Mouse (Mus musculus) retina, embryonic 14.5 days (tissue): ENCODE measurements around the gene Zp1.
A peak's percentile ranks its signal among the peaks of the same experiment; 100 is the strongest.

Experiments
- DNase-seq: peaks from one replicate; pipeline ENCODE4 v3.0.0-alpha.2; 2015; ENCODE audit warnings: low spot score

Zp1 gene

DNA sequence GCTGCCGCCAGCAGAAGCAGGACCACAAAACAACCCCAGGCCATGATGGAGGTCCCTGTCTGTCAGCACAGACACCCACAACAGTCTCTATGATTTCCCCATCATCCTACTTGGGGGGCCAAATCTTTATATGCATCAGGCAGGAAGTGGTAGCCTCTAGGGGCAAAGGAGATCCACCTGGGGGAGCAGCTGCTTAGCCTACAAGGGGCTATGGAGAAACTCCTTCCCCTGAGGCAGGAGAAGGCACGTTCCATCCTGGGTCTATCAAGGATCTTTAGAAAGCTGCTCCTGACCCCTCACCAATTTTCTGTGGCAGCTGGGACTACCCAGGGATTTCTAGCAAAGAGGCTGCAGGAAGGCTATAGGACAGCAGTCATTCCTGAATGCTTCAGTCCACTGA lies at the start of gene Zp1:
Zp1 (minus strand) TSS at position 101 of the 400 bp plus-strand sequence.
- no peak for DNase-seq

GRCm38 (mm10) chr19:10968578-10968977 lies 48.1 kb upstream of the Zp1 start:
- no peak for DNase-seq

DNA sequence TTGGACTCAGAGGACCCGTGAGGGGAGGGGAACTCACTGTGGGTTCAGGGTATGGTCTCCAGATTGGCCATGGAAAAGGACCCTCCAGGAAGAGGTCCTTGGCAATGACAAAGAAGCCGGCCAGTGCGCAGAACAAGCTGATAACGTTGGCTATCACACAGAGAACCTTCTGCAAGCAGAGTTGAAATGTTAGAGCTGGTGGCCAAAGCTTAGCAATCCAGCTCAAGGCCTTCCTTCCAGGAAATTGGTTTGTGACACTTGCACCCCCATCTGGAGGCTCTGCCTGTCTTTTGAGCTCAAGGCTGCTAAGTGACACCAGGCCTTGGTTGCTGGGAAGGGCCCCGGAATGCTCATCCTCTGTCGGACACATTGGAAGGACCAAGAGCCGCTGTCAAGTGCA lies 45.3 kb upstream of the Zp1 start:
- no peak for DNase-seq

DNA sequence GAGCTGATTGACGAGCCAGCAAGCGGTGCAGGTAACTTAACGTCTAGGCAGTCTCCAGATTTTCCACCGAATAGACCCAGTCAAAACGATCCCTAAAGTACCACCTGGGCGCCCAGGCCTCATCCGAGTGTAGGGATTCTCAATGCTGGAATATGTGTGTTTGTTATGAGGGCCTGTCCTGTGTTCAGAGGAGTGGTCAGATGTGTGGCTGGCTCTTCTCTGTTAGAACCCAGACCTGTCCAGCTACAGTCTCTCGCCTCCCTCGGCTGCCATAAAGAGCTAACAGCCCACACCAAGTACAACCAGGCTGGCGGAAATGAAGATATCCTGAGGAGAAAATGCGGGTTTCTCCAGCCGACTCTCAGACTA lies 39.5 kb upstream of the Zp1 start:
- DNase-seq, result no peak

GRCm38 (mm10) chr19:10959085-10959977 lies 38.9 kb upstream of the Zp1 start:
- peak; percentile 92 for DNase-seq

DNA sequence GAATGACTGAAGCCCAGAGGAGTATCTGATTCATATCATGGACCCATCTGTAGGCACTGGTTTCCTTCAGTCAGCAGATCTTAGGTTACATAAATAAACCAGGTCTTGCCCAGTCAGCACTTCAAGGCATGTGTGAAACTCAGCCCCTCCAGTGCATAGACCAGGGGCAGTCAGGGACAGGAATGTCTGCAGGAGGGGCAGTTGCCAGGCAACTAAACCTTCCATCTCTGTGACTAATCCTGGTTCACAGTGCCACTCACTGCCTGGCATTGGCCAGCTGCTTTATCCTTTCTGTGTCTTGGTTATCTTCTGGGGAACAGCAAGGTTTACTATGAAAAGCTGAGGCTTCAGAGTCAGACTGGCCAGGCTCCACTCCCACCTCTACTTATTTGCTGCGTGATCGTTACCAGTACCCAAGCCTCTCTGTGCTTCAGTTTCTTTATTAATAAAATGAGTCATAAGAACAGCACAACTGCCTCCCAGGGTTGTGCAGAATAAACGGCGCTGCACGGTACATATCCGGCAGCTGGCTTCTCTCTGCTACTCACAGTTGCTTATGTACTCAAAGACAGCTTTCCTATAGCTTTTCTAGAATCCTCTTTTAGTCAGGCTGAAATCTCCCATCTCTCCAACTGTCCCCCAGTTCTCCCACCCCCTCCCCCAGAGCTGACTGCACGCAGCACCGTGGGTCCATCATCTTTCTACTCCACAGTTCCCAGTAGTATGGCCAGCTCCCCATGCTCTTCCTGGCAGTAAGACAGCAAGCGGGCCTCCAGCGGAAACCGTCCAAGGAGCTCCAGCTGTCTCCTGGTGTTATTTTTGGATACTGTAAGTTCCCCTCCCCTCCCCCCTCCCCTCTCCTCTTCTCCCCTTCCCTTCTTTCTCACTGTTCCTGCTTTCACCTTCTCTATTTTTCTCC lies 31.8 kb upstream of the Zp1 start:
- no peak for DNase-seq

DNA sequence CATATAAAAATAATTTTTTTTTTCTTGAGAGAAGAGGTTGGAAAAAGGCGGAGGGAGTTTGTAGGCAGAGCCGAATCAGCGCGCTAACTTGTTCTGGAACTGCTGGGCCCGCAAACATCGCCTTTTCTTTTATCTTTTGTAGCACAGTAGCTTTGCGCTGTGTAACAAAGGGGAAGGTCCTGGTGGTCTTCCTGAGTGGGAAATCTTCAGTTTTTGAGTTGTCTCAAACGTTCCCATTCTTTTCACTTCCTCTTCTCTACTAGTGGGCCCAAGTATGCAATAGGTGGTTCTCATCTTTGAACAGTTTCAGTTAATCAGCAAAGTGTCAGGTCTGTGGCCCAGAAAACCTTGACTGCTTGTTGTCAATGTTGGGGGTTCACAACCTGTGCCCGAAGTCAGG lies 29.1 kb upstream of the Zp1 start:
- no peak for DNase-seq

DNA sequence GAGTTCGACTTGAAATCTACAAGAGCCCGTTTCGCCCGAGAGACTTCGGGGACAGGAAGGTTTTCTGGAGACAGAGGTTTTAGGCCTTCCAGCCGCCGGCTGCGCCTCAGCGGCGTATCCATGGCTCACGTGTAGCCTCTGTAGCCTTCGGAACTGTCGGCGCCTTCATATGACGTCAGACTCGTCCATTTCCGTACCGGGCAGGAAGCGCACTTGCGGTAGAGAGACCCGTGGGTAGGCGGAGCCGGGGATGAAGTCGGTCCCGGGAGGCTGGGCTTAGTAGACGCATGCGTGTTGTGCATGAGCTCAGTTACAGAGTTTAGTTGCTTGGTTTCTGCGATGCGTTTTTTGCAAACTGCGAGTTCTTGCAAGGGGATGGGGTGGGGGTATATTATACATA lies 28.7 kb upstream of the Zp1 start, which contains the start of gene Ccdc86:
Ccdc86 (minus strand) TSS at position 155 of the 400 bp plus-strand sequence.
- peak; percentile 99 for DNase-seq

- no peak for DNase-seq
Observed at GRCm38 (mm10) chr19:10948416-10948815, 28.0 kb upstream of the Zp1 start.

DNA sequence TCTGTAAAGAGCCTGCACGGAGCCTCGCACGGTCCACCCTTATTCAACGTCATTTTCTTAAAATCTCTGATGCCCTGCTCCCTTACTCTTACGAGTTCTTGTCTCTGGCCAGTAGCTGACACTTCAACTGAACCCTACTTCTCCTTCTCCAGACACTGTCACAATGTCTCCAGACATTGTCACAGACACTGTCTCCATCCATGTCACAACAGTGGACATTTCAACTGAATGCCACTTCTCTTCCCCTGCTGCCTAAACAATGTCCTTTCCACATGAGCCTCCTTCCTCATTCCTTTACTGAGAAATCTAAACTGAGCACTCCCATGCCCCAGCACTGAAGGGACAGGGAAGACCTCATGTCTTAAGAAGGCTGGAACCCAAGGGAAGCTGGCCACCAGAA lies 26.8 kb upstream of the Zp1 start:
- no peak for DNase-seq

DNA sequence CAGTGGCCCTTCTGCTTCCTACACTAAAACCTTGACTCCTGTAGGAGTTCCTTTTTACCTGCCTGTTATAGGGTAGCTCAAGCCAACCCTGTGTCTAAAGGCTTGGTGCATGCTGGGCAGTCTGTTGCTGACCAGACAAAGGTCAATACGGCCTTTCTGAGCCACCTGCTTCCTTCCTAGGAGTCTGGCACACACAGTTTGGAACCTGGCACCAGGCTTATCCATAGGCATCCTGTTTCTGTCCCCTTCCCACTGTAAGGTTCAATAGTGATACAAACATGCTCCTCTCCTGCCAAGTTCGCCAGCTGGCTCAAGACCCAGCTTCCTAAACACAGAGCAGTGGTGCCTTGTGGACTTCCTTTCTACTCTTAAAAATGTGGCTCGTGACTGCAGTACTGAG lies 26.1 kb upstream of the Zp1 start:
- no peak for DNase-seq

DNA sequence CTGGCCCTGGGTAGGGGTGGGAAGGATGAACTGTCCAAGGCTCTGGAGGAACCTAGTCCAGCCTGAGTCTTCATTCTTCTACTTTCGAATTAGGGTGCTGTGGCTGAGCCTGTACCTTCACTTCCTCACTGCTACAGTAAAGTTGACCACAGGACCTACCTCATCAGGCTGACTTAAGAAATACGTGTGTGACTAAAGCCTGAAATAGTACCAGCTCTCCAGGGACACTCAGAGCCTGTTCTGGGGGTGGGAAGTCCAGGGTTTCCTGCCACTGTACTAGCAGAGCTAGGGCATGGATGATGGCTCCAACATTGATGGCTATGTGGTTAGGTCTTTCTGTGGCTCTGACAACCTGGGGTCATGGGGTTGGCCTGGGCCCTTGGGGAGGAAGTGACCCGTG lies 23.5 kb upstream of the Zp1 start:
- DNase-seq, result no peak

- peak; percentile 72 for DNase-seq
Observed at GRCm38 (mm10) chr19:10940801-10941457, 20.5 kb upstream of the Zp1 start.

DNA sequence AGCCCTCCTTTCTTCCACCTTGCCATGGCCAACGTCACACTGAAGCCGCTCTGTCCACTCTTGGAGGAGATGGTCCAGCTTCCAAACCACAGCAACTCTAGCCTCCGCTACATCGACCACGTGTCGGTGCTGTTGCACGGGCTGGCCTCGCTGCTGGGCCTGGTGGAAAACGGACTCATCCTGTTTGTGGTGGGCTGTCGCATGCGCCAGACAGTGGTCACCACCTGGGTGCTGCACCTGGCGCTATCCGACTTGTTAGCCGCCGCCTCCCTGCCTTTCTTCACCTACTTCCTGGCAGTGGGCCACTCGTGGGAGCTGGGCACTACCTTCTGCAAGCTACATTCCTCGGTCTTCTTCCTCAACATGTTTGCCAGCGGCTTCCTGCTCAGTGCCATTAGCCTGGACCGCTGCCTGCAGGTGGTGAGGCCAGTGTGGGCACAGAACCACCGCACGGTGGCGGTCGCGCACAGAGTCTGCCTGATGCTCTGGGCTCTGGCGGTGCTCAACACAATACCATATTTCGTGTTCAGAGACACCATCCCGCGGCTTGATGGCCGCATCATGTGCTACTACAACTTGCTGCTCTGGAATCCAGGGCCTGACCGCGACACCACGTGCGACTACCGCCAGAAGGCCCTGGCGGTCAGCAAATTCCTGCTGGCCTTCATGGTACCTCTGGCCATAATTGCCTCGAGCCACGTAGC lies 19.8 kb upstream of the Zp1 start:
- peak; percentile 93 for DNase-seq

DNA sequence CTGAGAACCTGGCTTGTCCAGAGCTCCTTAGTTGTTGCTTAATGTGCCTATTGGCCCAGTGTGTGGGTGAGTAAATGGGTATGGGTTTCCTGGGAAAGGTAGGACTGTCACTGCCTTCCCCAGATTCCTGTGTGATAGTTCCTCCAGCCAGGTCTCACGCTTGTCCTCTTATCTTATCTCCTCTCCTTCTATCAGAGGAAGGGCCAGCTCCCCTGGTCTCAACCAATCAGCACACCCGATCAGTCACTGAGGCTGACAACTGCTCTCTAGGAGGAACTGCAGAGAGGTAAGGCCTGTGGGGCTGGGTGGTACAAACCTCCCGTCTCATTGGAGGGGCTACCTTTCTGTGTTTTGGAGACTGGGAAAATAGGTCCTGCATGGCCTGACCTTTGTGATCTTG lies 18.3 kb upstream of the Zp1 start:
- DNase-seq, result no peak

DNA sequence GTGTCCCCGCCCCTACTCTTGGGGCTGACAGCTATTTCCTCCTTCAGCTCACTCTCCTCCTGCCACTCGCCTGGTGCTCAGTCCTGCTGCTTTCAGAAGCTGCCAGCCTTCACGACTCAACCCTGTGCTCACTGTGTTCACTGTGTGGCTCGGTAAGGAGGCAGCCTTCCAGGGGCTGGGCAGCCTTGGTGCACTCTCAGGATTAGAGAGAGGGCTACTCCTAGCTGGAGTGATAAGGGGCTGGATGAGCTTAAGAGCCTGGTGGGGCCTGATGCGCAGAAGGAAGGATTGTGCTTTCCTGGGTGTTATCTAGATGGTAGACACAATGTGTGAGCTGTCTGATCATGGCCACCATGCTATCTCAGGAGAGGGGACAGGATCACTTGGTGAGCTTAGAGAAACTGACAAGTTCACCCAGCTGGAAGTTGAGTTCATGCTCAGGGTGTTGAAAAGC lies 16.7 kb upstream of the Zp1 start, which contains the start of gene Ptgdr2:
Ptgdr2 (plus strand) TSS at position 51 of the 454 bp plus-strand sequence.
- no peak for DNase-seq

GRCm38 (mm10) chr19:10936077-10936476 lies 15.6 kb upstream of the Zp1 start:
- DNase-seq, result no peak

DNA sequence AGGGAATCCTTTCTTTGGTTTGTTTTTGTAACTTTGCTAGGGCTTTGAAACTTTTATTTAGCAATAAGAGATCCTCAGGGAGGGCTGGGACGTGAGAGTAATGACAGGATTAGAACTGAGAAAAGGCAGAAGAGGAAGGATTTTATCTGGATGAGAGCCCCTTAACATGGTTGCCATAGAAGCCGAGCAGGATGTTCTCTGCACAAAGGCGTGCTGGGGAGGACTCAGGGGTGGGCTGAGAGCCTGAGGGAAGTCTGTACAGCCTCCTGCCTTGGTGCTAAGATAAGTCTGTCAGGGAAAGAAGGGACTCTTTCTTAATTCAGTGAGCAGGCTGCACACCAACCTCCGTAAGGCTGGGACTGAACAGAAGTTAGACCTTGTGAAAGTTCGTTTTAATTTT lies 14.6 kb upstream of the Zp1 start:
- no peak for DNase-seq

DNA sequence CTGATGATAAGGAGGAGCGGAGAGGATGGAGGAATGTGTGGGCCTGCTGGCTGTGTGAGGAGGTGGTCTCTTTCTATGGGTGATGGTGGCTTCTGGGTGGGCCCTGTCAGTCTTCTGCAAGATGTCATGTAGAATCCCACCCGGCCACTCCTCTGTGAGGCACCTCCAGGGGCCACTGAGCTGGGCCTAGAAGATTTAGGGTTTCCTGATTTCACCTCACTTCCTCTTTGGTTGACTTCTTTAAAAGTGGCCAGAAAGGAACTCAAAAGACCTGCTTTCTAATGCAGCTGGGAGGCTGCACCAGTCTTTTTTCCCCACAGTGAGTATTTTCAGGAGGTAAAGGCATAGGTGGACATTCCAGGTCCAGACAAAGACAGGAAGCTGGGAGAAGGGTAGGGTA lies 10.2 kb upstream of the Zp1 start:
- no peak for DNase-seq

DNA sequence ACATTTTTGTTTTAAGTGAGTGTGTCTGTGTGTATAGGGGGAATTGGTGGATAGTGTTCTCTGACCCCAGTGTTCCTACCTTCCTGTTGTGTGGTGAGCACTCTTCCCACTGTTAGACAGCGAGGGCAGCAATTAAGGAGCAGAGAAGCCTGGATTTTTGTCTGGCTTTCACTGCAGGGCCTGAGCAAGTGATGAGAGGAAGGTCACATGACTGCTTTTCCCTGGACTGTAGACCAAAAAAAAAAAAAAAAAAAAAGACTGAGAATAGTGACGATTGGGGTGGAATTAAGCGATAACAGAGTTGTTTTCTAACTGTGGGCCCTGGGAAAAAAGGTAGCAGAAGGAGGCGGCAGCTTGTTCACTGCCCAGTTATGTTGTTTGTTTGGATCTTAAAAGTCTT lies 6.2 kb upstream of the Zp1 start:
- peak; percentile 70 for DNase-seq

DNA sequence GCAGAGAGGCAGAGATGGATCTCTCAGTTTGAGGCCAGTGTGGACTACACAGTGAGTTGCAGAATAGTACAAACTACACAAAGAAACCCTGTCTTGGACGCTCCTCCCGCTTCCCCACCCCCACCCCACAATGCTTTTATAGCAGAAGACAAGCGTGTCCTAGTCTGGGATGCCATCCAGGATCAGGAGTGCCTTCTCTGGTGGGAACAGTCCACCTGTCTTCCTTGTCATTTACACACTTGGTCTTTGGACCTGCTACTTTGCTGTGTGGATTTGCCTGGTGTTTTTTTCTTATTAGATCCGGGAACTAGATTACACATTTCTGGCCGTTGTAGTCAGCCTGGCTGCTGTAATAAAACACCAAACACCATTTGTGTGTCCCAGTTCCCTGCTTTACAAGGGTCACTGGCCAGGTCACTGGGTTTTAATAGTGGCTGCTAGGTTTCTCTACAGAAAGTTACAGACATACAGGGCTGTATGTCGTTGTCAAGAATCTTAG lies 5.7 kb upstream of the Zp1 start:
- DNase-seq, result peak; percentile 79
